Mouse (Mus musculus) ES-CJ7 (cell line): Measurements from ENCODE around the gene Cryab.

Experiments used
- DNase-seq: peaks from one replicate; pipeline ENCODE4 v3.0.0; 2011; ENCODE audit warnings: low read depth, low spot score

Gene Cryab

DNA sequence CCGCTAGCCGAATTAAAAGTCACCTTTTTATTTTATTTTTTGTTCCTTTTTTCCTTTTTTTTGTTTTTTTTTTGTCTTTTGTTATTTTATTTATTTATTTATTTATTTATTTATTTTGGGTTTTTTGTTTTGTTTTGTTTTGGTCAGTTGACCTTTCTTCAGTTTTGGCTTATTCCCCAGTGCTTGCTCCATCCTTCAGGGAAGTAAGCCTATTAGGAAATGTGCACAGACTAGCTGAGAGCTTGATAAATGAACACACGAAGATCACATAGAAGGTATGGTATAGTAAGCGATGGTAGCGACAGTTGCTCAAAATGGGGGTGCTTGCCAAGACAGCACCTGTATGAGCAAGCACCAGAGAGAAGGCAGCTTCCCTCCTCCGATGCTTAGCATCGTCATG is 46.5 kb downstream of the Cryab start:
- no peak for DNase-seq

DNA sequence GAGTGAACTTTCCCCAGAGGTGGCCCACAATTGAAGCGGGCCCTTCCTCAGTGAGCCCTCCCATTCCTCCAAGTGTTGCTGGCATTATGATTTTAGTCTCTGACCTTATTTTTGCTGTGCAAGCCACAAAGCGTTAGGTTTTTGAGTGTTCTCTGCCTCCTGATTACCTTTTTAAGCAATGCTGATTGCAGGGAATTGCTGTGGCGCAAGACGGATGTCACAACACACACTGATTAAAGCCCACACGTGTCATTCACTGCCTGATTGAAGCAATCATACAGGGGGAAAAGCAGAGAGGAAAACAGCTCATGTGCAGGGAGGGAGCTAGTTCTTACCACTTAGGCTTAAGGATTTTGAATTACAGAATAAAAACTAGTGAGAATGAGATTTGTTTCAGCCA is 47.2 kb downstream of the Cryab start:
- DNase-seq = no peak

DNA sequence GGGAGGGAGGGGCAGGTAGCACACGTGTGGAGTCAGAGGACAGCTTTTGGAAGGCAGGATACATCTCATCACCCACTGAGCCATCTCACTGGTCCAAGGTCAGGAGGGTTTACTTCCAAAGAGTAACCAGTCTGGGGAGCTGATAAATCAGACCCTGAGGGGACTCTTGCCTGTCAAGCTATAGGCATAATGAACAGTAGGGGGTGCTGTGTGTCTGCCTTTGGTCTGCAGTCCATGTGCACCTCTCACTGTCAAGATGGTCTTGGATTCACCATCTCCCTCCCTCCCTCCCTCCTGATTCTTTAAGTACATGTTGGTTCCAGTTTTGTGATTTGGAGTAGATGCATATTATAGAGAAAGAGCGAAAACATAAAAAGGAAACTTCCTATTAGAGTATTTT is 49.9 kb downstream of the Cryab start:
- DNase-seq = peak; percentile 81

DNA sequence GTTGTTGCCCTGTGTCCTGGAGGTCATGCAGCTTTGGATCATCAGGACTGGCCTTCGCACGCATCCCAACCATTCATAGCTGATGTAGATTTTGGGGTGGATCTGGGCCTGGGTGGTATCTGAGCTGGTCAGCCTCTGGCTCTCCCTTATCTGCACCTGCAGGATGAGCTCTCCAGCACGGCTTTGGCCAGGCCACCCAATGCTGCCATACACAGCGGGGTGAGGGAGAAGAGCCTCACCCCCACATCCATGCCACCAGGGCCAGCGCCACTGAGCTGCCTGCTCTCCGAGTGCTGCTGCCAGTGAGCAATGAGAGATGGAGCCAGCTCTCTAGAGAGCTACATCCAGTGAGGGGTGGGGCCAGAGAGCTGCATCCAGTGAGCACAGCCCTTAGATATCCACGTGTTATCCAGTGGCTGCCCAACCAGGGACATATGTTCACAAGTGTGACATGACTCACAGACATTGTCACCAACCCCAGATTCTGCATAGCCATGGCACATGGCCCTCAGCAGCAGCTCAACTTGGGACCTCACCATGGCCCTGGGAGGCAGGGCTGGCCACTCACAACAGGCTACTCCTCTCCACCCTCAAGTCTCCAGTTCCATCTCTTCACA is 52.0 kb downstream of the Cryab start:
- DNase-seq = no peak
